Mouse (Mus musculus): ENCODE results near the gene Ceacam9.

DNA sequence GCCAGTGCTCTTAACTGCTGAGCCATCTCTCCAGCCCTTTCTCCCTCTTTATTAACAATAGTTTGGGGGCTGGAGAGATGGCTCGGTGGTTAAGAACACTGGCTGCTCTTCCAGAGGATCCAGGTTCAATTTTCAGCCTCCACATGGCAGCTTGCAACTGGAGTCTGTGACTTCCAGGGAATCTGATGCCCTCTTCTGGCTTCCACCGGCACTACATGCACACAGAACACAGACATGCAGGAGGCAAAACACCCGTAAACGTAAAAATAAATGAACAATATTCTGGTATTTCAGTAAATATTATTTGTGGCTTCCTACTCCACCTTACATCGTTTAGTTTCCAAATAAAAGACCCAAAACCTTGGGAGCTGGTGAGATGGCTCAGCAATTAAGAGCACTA lies 11.1 kb upstream of the Ceacam9 start:
- TF ChIP-seq CTCF (IDR thresholded peaks at IDR 0.05; ENCODE audit: low read depth) (peak; percentile 44), EP300 (IDR thresholded peaks at IDR 0.05; ENCODE audit: low read depth) (no peak)

Measured in liver, postnatal 0 days (tissue).